Mouse (Mus musculus) erythroblast, embryonic 14.5 days (primary cell): Measurements from ENCODE around the gene Gon7.

Source experiments
- GATA1 ChIP-seq: IDR thresholded peaks from 2 replicates; pipeline ENCODE4 v1.6.1; 2012; ENCODE audit warnings: low read length, inconsistent platforms, mixed read lengths
- TAL1 ChIP-seq: IDR thresholded peaks from 3 replicates; pipeline ENCODE4 v1.6.1; 2012; ENCODE audit warnings: low read length, inconsistent platforms, mixed read lengths

DNA sequence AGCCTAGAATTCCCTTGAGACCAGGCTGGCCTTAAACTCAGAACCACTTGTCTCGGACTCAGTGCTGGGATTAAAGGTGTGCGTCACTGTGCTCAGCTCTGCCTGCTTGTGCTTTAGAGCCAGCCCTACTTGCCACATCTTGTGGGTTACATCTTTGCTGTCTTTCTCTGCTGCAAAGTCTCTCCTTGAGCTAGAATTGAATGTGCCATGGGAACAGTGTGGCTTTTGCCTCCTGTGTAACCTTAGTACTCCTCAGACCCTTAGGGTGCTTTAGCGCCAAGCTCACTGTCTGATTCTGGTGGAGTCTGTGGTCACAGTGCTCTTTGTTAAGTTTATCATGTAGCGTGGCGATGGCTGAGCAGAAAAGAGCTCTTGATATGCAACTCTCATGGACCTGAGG lies 15.1 kb upstream of the Gon7 start:
- no peak for TF ChIP-seq GATA1
- no peak for TF ChIP-seq TAL1
